In the genomic region with DNA sequence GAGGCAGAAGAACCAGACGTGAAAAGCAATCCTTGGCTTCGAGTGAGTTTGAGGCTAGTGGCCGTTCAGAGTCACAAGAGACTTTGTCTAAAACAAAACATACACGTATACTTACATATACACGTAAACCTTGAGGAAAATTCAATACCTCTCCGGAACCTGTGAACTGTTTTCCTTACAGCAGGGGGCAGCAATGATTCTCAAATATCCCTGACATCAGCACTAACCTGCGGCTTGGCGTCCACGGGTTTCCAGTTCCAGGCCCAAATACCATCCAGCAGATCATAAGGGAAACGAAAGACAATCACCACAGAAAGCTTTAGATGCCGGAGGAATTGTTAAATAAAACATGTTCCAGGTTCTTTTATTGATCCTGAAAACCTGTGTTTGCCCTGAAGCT, we compare ENCODE assay signal across 9 mouse cellular contexts. TPM values are rescaled to one million over a fixed set of nuclear protein-coding genes. Genes with fewer than 3 reads are reported as not detected.
A peak's percentile ranks its signal among the peaks of the same experiment; 100 is the strongest.
DNase-seq lines count a peak whose midpoint lies in the region; ATAC-seq and TF ChIP-seq lines count a peak whose summit lies in the region.
"Had no signal": no experiment of that assay in that cellular context is flagged by ENCODE, and none has a peak within 500 bp of the region (broad histone marks: within the 10 kb centered on the region; RNA-seq: fewer than 3 reads in every experiment).

No protein-coding gene starts in this region.

- DNase-seq in CD4-positive, CD25-positive, alpha-beta regulatory T cell, adult 2 months (ENCODE audit: low read depth, low spot score), result peak; percentile 86
- peak; percentile 52 to 70 for DNase-seq in gastrocnemius, postnatal 4 days (ENCODE audit: low spot score in 2 of 2)
- DNase-seq in kidney, postnatal 25 days, result peak; percentile 88 to 94
- peak; percentile 71 for DNase-seq in liver, postnatal 0 days
- peak; percentile 78 for DNase-seq in ovary, postnatal 14 days (ENCODE audit: low spot score)
- peak; percentile 80 for DNase-seq in thymus, adult 2 months

- H3K9ac ChIP-seq in liver, postnatal 0 days (replicated peaks), result no peak overlapping the region
- H3K9ac ChIP-seq: hindbrain, embryonic 15.5 days had no signal

- peaks cover 5% of the 10 kb centered on the region for H3K4me1 ChIP-seq in cortical plate, adult 2 months (ENCODE audit: control insufficient read depth, insufficient read depth, low read length)
- H3K4me1 ChIP-seq in liver, postnatal 0 days (ENCODE audit: insufficient read depth), result peaks cover 12% of the 10 kb centered on the region; the same call in 1 of the 2 replicates
- H3K4me1 ChIP-seq in thymus, adult 2 months (replicated peaks; ENCODE audit: control insufficient read depth, insufficient read depth, low read length), result peaks cover 24% of the 10 kb centered on the region
- H3K4me1 ChIP-seq: hindbrain, embryonic 15.5 days had no signal

- H3K4me3 ChIP-seq in cortical plate, adult 2 months (ENCODE audit: insufficient read depth, low read length), result no peak overlapping the region
- H3K4me3 ChIP-seq in liver, postnatal 0 days (ENCODE audit: low read depth, low read length), result no peak overlapping the region
- no peak overlapping the region for H3K4me3 ChIP-seq in thymus, adult 2 months (ENCODE audit: control insufficient read depth, insufficient read depth, low read length)
- H3K4me3 ChIP-seq: hindbrain, embryonic 15.5 days had no signal

- no peaks in the 10 kb centered on the region for H3K9me3 ChIP-seq in liver, postnatal 0 days (ENCODE audit: low read length)
- H3K9me3 ChIP-seq: hindbrain, embryonic 15.5 days had no signal

- H3K27me3 ChIP-seq in liver, postnatal 0 days (ENCODE audit: insufficient read depth, low read length), result no peaks in the 10 kb centered on the region
- H3K27me3 ChIP-seq in thymus, adult 2 months (ENCODE audit: control insufficient read depth, insufficient read depth, low read length), result no peaks in the 10 kb centered on the region
- H3K27me3 ChIP-seq: hindbrain, embryonic 15.5 days had no signal

- ATAC-seq in activated CD4-positive, CD25-positive, alpha-beta regulatory T cell, adult 4 months, result peak; percentile 52
- peak; percentile 57 for ATAC-seq in liver, postnatal 0 days

- H3K36me3 ChIP-seq in liver, postnatal 0 days (replicated peaks; ENCODE audit: insufficient read depth, low read length), result no peaks in the 10 kb centered on the region
- no peaks in the 10 kb centered on the region for H3K36me3 ChIP-seq in thymus, adult 2 months (ENCODE audit: control insufficient read depth, insufficient read depth, low read length)
- H3K36me3 ChIP-seq: hindbrain, embryonic 15.5 days had no signal

- 0 out of 2 replicates have a peak, but pooled peaks have one; percentile 14 for TF ChIP-seq EP300 in liver, postnatal 0 days (IDR thresholded peaks at IDR 0.05; ENCODE audit: low read depth)

- no peak overlapping the region for H3K27ac ChIP-seq in cortical plate, adult 2 months (ENCODE audit: insufficient read depth, low read length)
- H3K27ac ChIP-seq in liver, postnatal 0 days (ENCODE audit: low read depth), result no peak overlapping the region
- no peak overlapping the region for H3K27ac ChIP-seq in thymus, adult 2 months (ENCODE audit: control insufficient read depth, insufficient read depth, low read length)
- H3K27ac ChIP-seq: hindbrain, embryonic 15.5 days had no signal

- H3K4me2 ChIP-seq in liver, postnatal 0 days (ENCODE audit: low read depth, low read length), result no peak overlapping the region
- H3K4me2 ChIP-seq: hindbrain, embryonic 15.5 days had no signal

- 11% methylated on average over 11 of the region's 11 CpGs for WGBS in liver, postnatal 0 days (ENCODE audit: insufficient replicate concordance)
- 18% methylated on average over 11 of the region's 11 CpGs for WGBS in thymus, adult 2 months

- peak; percentile 73 for TF ChIP-seq CTCF in cortical plate, adult 2 months (IDR thresholded peaks at IDR 0.05; ENCODE audit: extremely low read depth, insufficient read depth, low read length)
- peak; percentile 81 for TF ChIP-seq CTCF in liver, postnatal 0 days (IDR thresholded peaks at IDR 0.05; ENCODE audit: low read depth)
- no peak for TF ChIP-seq CTCF in thymus, adult 2 months (IDR thresholded peaks at IDR 0.05; ENCODE audit: borderline replicate concordance, control insufficient read depth, extremely low read depth, insufficient read depth, low read length, poor library complexity)

- TF ChIP-seq POLR2A in cortical plate, adult 2 months (IDR thresholded peaks at IDR 0.05; ENCODE audit: extremely low read depth, insufficient read depth, low read length), result no peak
- no peak for TF ChIP-seq POLR2A in thymus, adult 2 months (IDR thresholded peaks at IDR 0.05; ENCODE audit: control insufficient read depth, extremely low read depth, insufficient read depth, low read length, poor library complexity)

RNA-seq across cellular contexts. Expression of a gene that starts 19.7 kb away (rescaled TPM):
- 10 to 100 TPM; 11.2 TPM for polyA plus RNA-seq in activated CD4-positive, CD25-positive, alpha-beta regulatory T cell, adult 4 months (2017; shearing (Covaris generic))
- 32.8 and 33.3 TPM in 2 replicates for polyA plus RNA-seq in cortical plate, adult 2 months (2012; rRNA removed)
- 10 to 100 TPM; 22.6 to 25.5 TPM for total RNA-seq in gastrocnemius, postnatal 4 days (2021)
- polyA plus RNA-seq in liver, postnatal 0 days (2015; fragmentation: Nextera tagmentation; extraction: Ambion mirVana), result 6.9 and 7.3 TPM in 2 replicates
- 30.9 and 31.5 TPM in 2 replicates for polyA plus RNA-seq in thymus, adult 2 months (2012; rRNA removed)

RNA-seq across cellular contexts. Expression of a gene that starts 34.4 kb away (rescaled TPM):
- 10 to 100 TPM; 36.6 to 37.2 TPM for polyA plus RNA-seq in activated CD4-positive, CD25-positive, alpha-beta regulatory T cell, adult 4 months (2017; shearing (Covaris generic))
- polyA plus RNA-seq in cortical plate, adult 2 months (2012; rRNA removed), result 104 and 106 TPM in 2 replicates
- total RNA-seq in gastrocnemius, postnatal 4 days (2021), result 10 to 100 TPM; 38.2 to 40.8 TPM
- polyA plus RNA-seq in liver, postnatal 0 days (2015; fragmentation: Nextera tagmentation; extraction: Ambion mirVana), result 19.7 and 23.6 TPM in 2 replicates
- 62.1 and 65.6 TPM in 2 replicates for polyA plus RNA-seq in thymus, adult 2 months (2012; rRNA removed)

RNA-seq across cellular contexts. Expression of a gene that starts 50.6 kb away (rescaled TPM):
- not detected for polyA plus RNA-seq in activated CD4-positive, CD25-positive, alpha-beta regulatory T cell, adult 4 months (2017; shearing (Covaris generic))
- polyA plus RNA-seq in cortical plate, adult 2 months (2012; rRNA removed), result not detected in 2 replicates
- not detected for total RNA-seq in gastrocnemius, postnatal 4 days (2021)
- 0.92 and 1.5 TPM in 2 replicates for polyA plus RNA-seq in liver, postnatal 0 days (2015; fragmentation: Nextera tagmentation; extraction: Ambion mirVana)
- 0.20 TPM in 2 replicates for polyA plus RNA-seq in thymus, adult 2 months (2012; rRNA removed)
- polyA plus RNA-seq: hindbrain, embryonic 15.5 days had no signal

RNA-seq across cellular contexts. Expression of a gene that starts 59.3 kb away (rescaled TPM):
- 10 to 100 TPM; 67.9 to 87.2 TPM for polyA plus RNA-seq in activated CD4-positive, CD25-positive, alpha-beta regulatory T cell, adult 4 months (2017; shearing (Covaris generic))
- 36.5 and 42.5 TPM in 2 replicates for polyA plus RNA-seq in cortical plate, adult 2 months (2012; rRNA removed)
- 10 to 100 TPM; 35.4 to 39.1 TPM for total RNA-seq in gastrocnemius, postnatal 4 days (2021)
- polyA plus RNA-seq in liver, postnatal 0 days (2015; fragmentation: Nextera tagmentation; extraction: Ambion mirVana), result 31.2 and 31.4 TPM in 2 replicates
- polyA plus RNA-seq in thymus, adult 2 months (2012; rRNA removed), result 34.1 and 38.4 TPM in 2 replicates

RNA-seq across cellular contexts. Expression of a gene that starts 59.5 kb away (rescaled TPM):
- polyA plus RNA-seq in activated CD4-positive, CD25-positive, alpha-beta regulatory T cell, adult 4 months (2017; shearing (Covaris generic)), result 10 to 100 TPM; 10.8 to 11.4 TPM
- 33.0 and 36.8 TPM in 2 replicates for polyA plus RNA-seq in cortical plate, adult 2 months (2012; rRNA removed)
- 10 to 100 TPM; 19.9 to 21.0 TPM for total RNA-seq in gastrocnemius, postnatal 4 days (2021)
- 15.6 and 16.8 TPM in 2 replicates for polyA plus RNA-seq in liver, postnatal 0 days (2015; fragmentation: Nextera tagmentation; extraction: Ambion mirVana)
- polyA plus RNA-seq in thymus, adult 2 months (2012; rRNA removed), result 59.7 and 68.6 TPM in 2 replicates
